Mouse (Mus musculus): ENCODE data around the gene Gm20489. TPM values are rescaled to one million over a fixed set of nuclear protein-coding genes. Genes with fewer than 3 reads are reported as not detected.

The Gm20489 gene
- polyA plus RNA-seq, 1 experiment from 2014 or later, result not detected

DNA sequence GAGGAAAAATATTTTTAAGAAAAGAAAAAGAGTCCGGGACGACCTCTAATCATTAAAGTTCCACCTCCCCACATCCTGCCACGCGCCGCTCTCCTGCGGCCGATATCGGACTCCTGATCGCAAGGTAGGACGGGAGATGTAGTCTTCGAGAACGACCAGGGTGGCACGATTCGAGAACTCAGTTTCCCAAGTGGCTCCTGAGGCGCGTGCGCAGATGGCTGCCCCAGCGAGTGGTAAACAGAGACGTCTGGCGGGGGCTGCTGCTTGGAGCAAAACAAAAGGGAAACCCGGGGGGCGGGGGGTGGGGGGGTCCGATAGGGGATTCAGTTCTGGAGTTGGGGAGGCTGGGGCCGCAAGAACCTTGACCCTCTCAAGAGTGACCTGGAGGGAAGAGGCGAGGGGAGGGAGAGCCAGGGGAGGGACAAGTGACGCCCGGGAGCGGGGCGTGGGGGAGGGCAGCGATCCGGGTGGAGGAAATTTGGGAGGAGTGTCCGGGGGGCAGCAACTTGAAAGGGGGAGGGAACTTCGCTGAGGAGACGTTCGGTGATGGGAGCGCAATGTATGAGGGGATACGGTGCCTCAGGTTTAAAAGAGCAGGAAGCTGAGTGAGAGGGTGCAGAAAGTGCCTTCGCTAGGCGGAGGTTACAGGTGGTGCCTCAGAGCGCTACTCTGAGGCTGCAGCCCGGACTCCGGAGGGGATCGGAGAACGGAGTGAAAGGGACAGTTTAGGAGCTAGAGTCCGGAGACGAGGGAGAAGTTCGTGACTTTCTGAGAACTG, 14.7 kb downstream of the Gm20489 start, which contains the start of gene Foxo4:
TSS of gene Foxo4 (plus strand) at position 577 of the 778 bp plus-strand sequence.
- TF ChIP-seq EP300 (IDR thresholded peaks at IDR 0.05; ENCODE audit: low read depth) (no peak), CTCF (IDR thresholded peaks at IDR 0.05; ENCODE audit: low read depth) (no peak)
- peak within 1 kb of the TSS; percentile 83 for H3K4me2 ChIP-seq (ENCODE audit: low read depth, low read length)
- peak within 1 kb of the TSS; percentile 75 for H3K27ac ChIP-seq (ENCODE audit: low read depth)
- peaks cover 5% of the 10 kb centered on the region for H3K36me3 ChIP-seq (replicated peaks; ENCODE audit: insufficient read depth, low read length)
- peak; percentile 95 for ATAC-seq
- H3K27me3 ChIP-seq (ENCODE audit: insufficient read depth, low read length), result no peaks in the 10 kb centered on the region
- H3K4me3 ChIP-seq (ENCODE audit: low read depth, low read length), result peak within 1 kb of the TSS; percentile 64
- no peaks in the 10 kb centered on the region for H3K4me1 ChIP-seq (ENCODE audit: insufficient read depth)
- peak; percentile 86 for DNase-seq
- peak within 1 kb of the TSS; percentile 69 for H3K9ac ChIP-seq (replicated peaks)
- no peaks in the 10 kb centered on the region for H3K9me3 ChIP-seq (ENCODE audit: low read length)
- WGBS (ENCODE audit: insufficient replicate concordance), result 20% methylated on average over 47 of the region's 47 CpGs

DNA sequence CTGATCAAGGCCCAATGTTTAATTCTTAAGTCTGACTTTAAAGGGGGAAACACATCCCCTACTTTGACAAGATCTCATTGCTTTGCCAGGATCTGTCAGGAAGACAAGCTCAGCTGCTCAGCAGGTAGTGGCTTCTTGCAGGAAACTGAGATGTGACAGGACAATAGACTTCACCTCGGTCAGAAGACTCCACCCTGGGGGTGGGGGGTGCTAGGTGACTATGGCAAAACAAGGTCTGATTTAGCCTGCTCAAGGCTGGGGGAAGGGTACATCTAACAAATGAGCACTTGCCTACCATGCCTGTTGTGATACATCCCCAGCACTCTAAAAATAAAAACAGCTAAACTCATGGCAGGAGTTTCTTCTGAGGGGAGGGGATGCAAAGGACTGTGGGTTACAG, 23.8 kb downstream of the Gm20489 start:
- WGBS (ENCODE audit: insufficient replicate concordance), result 50% methylated on average over 1 of the region's 1 CpGs
- DNase-seq (no peak), ATAC-seq (no peak)
- Histone ChIP-seq H3K27ac (ENCODE audit: low read depth) (no peak overlapping the region), H3K4me2 (ENCODE audit: low read depth, low read length) (no peak overlapping the region), H3K36me3 (replicated peaks; ENCODE audit: insufficient read depth, low read length) (no peaks in the 10 kb centered on the region), H3K9me3 (ENCODE audit: low read length) (no peaks in the 10 kb centered on the region), H3K4me3 (ENCODE audit: low read depth, low read length) (no peak overlapping the region), H3K4me1 (ENCODE audit: insufficient read depth) (no peaks in the 10 kb centered on the region), H3K9ac (replicated peaks) (no peak overlapping the region), H3K27me3 (ENCODE audit: insufficient read depth, low read length) (no peaks in the 10 kb centered on the region)
- TF ChIP-seq CTCF (IDR thresholded peaks at IDR 0.05; ENCODE audit: low read depth) (no peak), EP300 (IDR thresholded peaks at IDR 0.05; ENCODE audit: low read depth) (no peak)

GRCm38 (mm10) chrX:101222796-101223162, 46.0 kb downstream of the Gm20489 start:
- Histone ChIP-seq H3K4me2 (ENCODE audit: low read depth, low read length) (peak overlapping the region; percentile 74), H3K36me3 (replicated peaks; ENCODE audit: insufficient read depth, low read length) (0 out of 2 replicates have a peak, but pooled peaks cover 2% of the 10 kb centered on the region), H3K27me3 (ENCODE audit: insufficient read depth, low read length) (peaks cover 3% of the 10 kb centered on the region; the same call in 1 of the 2 replicates), H3K9me3 (ENCODE audit: low read length) (no peaks in the 10 kb centered on the region), H3K4me3 (ENCODE audit: low read depth, low read length) (peak overlapping the region; percentile 65), H3K9ac (replicated peaks) (peak overlapping the region; percentile 57), H3K4me1 (ENCODE audit: insufficient read depth) (no peaks in the 10 kb centered on the region), H3K27ac (ENCODE audit: low read depth) (no peak overlapping the region)
- DNase-seq (no peak), ATAC-seq (no peak)
- WGBS (ENCODE audit: insufficient replicate concordance), result 38% methylated on average over 7 of the region's 7 CpGs
- TF ChIP-seq EP300 (IDR thresholded peaks at IDR 0.05; ENCODE audit: low read depth) (no peak; the same call in 1 of the 2 replicates), CTCF (IDR thresholded peaks at IDR 0.05; ENCODE audit: low read depth) (no peak)

DNA sequence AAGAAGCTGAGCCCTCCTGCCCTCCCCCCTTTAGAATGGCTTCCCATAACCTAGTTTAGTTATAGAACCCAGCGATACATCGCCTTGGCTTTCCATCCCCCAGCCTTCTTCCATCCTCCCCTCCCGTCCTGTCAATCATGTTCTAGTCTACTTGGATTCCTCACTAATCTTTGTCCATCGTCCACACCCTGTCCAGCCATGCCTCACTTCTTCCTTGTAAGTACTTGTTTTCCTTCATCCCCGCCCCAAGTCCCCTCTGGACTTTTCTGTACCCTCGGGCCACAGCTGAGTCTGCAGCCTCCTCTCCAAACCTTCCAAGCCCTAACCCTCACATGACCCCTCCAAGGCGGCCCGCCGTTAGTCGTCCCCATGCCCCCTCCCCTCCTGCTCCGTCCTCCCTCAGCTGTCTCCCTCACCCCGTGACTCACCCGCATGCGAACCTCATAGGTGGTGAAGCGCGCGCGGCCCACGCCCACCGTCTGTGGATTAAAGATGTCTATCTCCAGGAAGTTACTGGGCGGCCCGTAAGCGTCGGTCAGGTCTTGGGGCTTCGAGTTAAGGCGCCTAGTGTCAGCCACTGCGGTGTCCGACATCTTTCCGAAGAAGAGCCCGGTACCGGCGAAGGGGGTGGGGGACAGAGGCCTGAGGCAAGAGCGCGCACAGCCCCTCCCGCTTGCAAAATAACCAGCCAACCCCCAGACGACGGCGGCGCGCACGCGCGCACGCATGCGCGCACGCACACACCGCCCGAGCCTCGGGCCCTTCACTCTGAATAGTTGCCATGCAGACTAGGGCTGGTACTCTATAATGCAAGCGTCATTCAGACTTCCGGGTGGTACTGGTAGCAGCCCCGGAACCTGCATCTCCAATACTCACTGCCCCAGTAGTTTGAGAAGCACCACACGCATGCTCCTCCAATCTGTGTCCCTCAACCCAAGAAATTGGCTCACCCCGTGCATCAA, 46.7 kb downstream of the Gm20489 start, which contains the start of gene Snx12:
TSS of gene Snx12 (minus strand) at position 730 of the 962 bp plus-strand sequence.
- H3K36me3 ChIP-seq (replicated peaks; ENCODE audit: insufficient read depth, low read length), result 0 out of 2 replicates have a peak, but pooled peaks cover 2% of the 10 kb centered on the region
- peak within 1 kb of the TSS; percentile 74 for H3K4me2 ChIP-seq (ENCODE audit: low read depth, low read length)
- no peaks in the 10 kb centered on the region for H3K4me1 ChIP-seq (ENCODE audit: insufficient read depth)
- H3K27ac ChIP-seq (ENCODE audit: low read depth), result peak within 1 kb of the TSS; percentile 36; the same call in 1 of the 2 replicates
- peak within 1 kb of the TSS; percentile 65 for H3K4me3 ChIP-seq (ENCODE audit: low read depth, low read length)
- DNase-seq (peak; percentile 84), ATAC-seq (peak; percentile 99)
- H3K9me3 ChIP-seq (ENCODE audit: low read length), result no peaks in the 10 kb centered on the region
- TF ChIP-seq CTCF (IDR thresholded peaks at IDR 0.05; ENCODE audit: low read depth) (no peak), EP300 (IDR thresholded peaks at IDR 0.05; ENCODE audit: low read depth) (no peak; the same call in 1 of the 2 replicates)
- peak within 1 kb of the TSS; percentile 59 for H3K9ac ChIP-seq (replicated peaks)
- peaks cover 1% of the 10 kb centered on the region; the same call in 1 of the 2 replicates for H3K27me3 ChIP-seq (ENCODE audit: insufficient read depth, low read length)
- 15% methylated on average over 47 of the region's 55 CpGs for WGBS (ENCODE audit: insufficient replicate concordance)

Other genes starting within 250 kb of the Gm20489 start
- gene Tex11, start 209.4 kb downstream of the Gm20489 start, polyA plus RNA-seq (2015; fragmentation: Nextera tagmentation; extraction: Ambion mirVana), result 0.06 TPM in 1 of 2 replicates, not detected in the other
- gene Slc7a3, start 183.0 kb downstream of the Gm20489 start, polyA plus RNA-seq (2015; fragmentation: Nextera tagmentation; extraction: Ambion mirVana), result 0.13 and 0.28 TPM in 2 replicates
- gene Snx12, start 46.5 kb downstream of the Gm20489 start, polyA plus RNA-seq (2015; fragmentation: Nextera tagmentation; extraction: Ambion mirVana), result 17.6 and 17.9 TPM in 2 replicates
- 1.00 and 1.1 TPM in 2 replicates for gene Foxo4, start 14.5 kb downstream of the Gm20489 start, polyA plus RNA-seq (2015; fragmentation: Nextera tagmentation; extraction: Ambion mirVana)
- gene Gm614, start 5.0 kb downstream of the Gm20489 start, polyA plus RNA-seq (2015; fragmentation: Nextera tagmentation; extraction: Ambion mirVana), result not detected in 2 replicates
- gene Il2rg, start 768 bp downstream of the Gm20489 start, polyA plus RNA-seq (2015; fragmentation: Nextera tagmentation; extraction: Ambion mirVana), result 7.7 and 8.0 TPM in 2 replicates
- 10.2 and 14.3 TPM in 2 replicates for gene Med12, start 5.0 kb upstream of the Gm20489 start, polyA plus RNA-seq (2015; fragmentation: Nextera tagmentation; extraction: Ambion mirVana)
- gene Nlgn3, start 30.1 kb upstream of the Gm20489 start, polyA plus RNA-seq (2015; fragmentation: Nextera tagmentation; extraction: Ambion mirVana), result 0.05 and 0.06 TPM in 2 replicates
- 420 and 460 TPM in 2 replicates for gene Gjb1, start 107.4 kb upstream of the Gm20489 start, polyA plus RNA-seq (2015; fragmentation: Nextera tagmentation; extraction: Ambion mirVana)
- 4.0 and 5.3 TPM in 2 replicates for gene Zmym3, start 151.8 kb upstream of the Gm20489 start, polyA plus RNA-seq (2015; fragmentation: Nextera tagmentation; extraction: Ambion mirVana)
- gene Nono, start 160.3 kb upstream of the Gm20489 start, polyA plus RNA-seq (2015; fragmentation: Nextera tagmentation; extraction: Ambion mirVana), result 59.7 and 61.7 TPM in 2 replicates
- gene Itgb1bp2, start 180.1 kb upstream of the Gm20489 start, polyA plus RNA-seq (2015; fragmentation: Nextera tagmentation; extraction: Ambion mirVana), result 0.45 and 4.6 TPM in 2 replicates